Mouse (Mus musculus) CH12.LX (cell line): ENCODE results near the gene Olfr56. TPM values are rescaled to one million over a fixed set of nuclear protein-coding genes. Genes with fewer than 3 reads are reported as not detected.
"Not testable (repeated sequence)": the region's sequence is repeated elsewhere in the genome, so short reads cannot be mapped to it uniquely, and the experiment has no call there.

Experiments
- DNase-seq: peaks from one replicate; pipeline ENCODE4 v3.0.0-alpha.2; 2013; ENCODE audit errors: extremely low read depth
- H3K27ac ChIP-seq: 2 replicates; pipeline ENCODE4 v1.5.1; 2012; ENCODE audit warnings: low read depth, mild to moderate bottlenecking, control low read depth, moderate library complexity; ENCODE audit not compliant: insufficient read depth
- H3K27me3 ChIP-seq: replicated peaks from 2 replicates; pipeline ENCODE3; 2012; ENCODE audit warnings: inconsistent platforms
- H3K36me3 ChIP-seq, 2 experiments: replicated peaks in 1 of 2; 2 replicates each; pipeline versions ENCODE3 to v1.6.1; 2012; ENCODE audit warnings: inconsistent platforms in 1 of 2, low read length in 1 of 2, mild to moderate bottlenecking in 1 of 2, mixed read lengths in 1 of 2, moderate library complexity in 1 of 2; ENCODE audit not compliant: control insufficient read depth in 1 of 2, insufficient read depth in 1 of 2
- H3K4me1 ChIP-seq, 2 experiments: 2 replicates each; pipeline ENCODE4 v1.6.1; 2012; ENCODE audit warnings: inconsistent platforms in 1 of 2, moderate library complexity in 1 of 2; ENCODE audit not compliant: insufficient read depth in 2 of 2, control insufficient read depth in 1 of 2
- H3K4me2 ChIP-seq: 2 replicates; pipeline ENCODE4 v1.6.1; 2012; ENCODE audit warnings: low read depth, mild to moderate bottlenecking, control low read depth; ENCODE audit not compliant: poor library complexity, insufficient read depth, severe bottlenecking
- H3K4me3 ChIP-seq, 3 experiments: fragments of 150-350 bp in 1 of 3; sonication (generic) in 1 of 3; replicated peaks in 1 of 3; 2 replicates each; pipeline versions ENCODE3 to v1.5.1; 2011 to 2012; ENCODE audit warnings: low read depth in 2 of 3, low read length in 2 of 3, mild to moderate bottlenecking in 2 of 3, moderate library complexity in 2 of 3, control low read depth in 1 of 3, improper control_type of control experiment in 1 of 3, inconsistent platforms in 1 of 3, mixed read lengths in 1 of 3; ENCODE audit not compliant: poor library complexity in 1 of 3
- H3K79me2 ChIP-seq: replicated peaks from 2 replicates; pipeline ENCODE4 v1.6.1; 2012; ENCODE audit warnings: mild to moderate bottlenecking, moderate library complexity; ENCODE audit not compliant: control insufficient read depth, poor library complexity, insufficient read depth, severe bottlenecking; ENCODE audit errors: extremely low read depth
- H3K9ac ChIP-seq: 2 replicates; pipeline ENCODE4 v1.6.1; 2012; ENCODE audit warnings: low read depth, mild to moderate bottlenecking, control low read depth, moderate library complexity; ENCODE audit not compliant: insufficient read depth
- H3K9me3 ChIP-seq: replicated peaks from 2 replicates; pipeline ENCODE3; 2012; ENCODE audit warnings: low read length, inconsistent platforms, mixed read lengths
- dilution Hi-C: fragments of 300-500 bp; cut with MboI; formaldehyde crosslinking; loops from 2 replicates; pipeline ENCODE4 v1.14.3; 2020; ENCODE audit warnings: low sequenced_read_pairs; ENCODE audit not compliant: extremely low pct_unique_long_range_greater_than_20kb, extremely low pct_ligation_motif_present
- in situ Hi-C: fragments of 300-500 bp; cut with MboI; formaldehyde crosslinking; loops from 3 replicates; pipeline ENCODE4 v1.14.3; 2019; ENCODE audit warnings: low sequenced_read_pairs, low pct_ligation_motif_present, low pct_unique_long_range_greater_than_20kb, mixed read lengths
- polyA plus RNA-seq: library from polyadenylated mRNA; unstranded; fragments of >175 nt; gene quantifications from 2 replicates; pipeline ENCODE4 v1.2.1, GENCODE M21; 2012; ENCODE audit warnings: low read depth; ENCODE audit not compliant: insufficient read length
- total RNA-seq, 2 experiments: library from RNA; depleted of rRNA; stranded (reverse); fragments of 300-350 nt in 1 of 2; fragments of >200 nt in 1 of 2; gene quantifications; 2 replicates each; pipeline ENCODE4 v1.2.3; 2012 to 2014

The Olfr56 gene
- total and polyA plus RNA-seq, 3 experiments = not detected

- dilution Hi-C loops = not testable (repeated sequence)
These were observed 33.4 kb downstream of the Olfr56 start for GRCm38 (mm10) chr11:49012074-49012473.

GRCm38 (mm10) chr11:49050064-49050463, 71.4 kb downstream of the Olfr56 start:
- H3K79me2 ChIP-seq, H3K9ac ChIP-seq, H3K4me2 ChIP-seq, in situ Hi-C loops, H3K36me3 ChIP-seq, H3K4me3 ChIP-seq, H3K27me3 ChIP-seq, H3K9me3 ChIP-seq, H3K4me1 ChIP-seq, H3K27ac ChIP-seq, DNase-seq, dilution Hi-C loops: not testable (repeated sequence)

More at GRCm38 (mm10) chr11:49012074-49012473, 33.4 kb downstream of the Olfr56 start:
- in situ Hi-C loops, H3K4me1 ChIP-seq, H3K36me3 ChIP-seq, H3K9me3 ChIP-seq, H3K79me2 ChIP-seq, DNase-seq, H3K4me3 ChIP-seq, H3K4me2 ChIP-seq, H3K27me3 ChIP-seq, H3K27ac ChIP-seq, H3K9ac ChIP-seq: not testable (repeated sequence)

GRCm38 (mm10) chr11:49051093-49051891, 72.6 kb downstream of the Olfr56 start, which contains the start of gene 9930111J21Rik2:
Gene 9930111J21Rik2, minus strand, starts transcription at chr11:49051242.
- H3K4me2 ChIP-seq, H3K4me1 ChIP-seq, H3K27ac ChIP-seq, DNase-seq, H3K9me3 ChIP-seq, H3K27me3 ChIP-seq, H3K36me3 ChIP-seq, dilution Hi-C loops, H3K4me3 ChIP-seq, H3K9ac ChIP-seq, H3K79me2 ChIP-seq, in situ Hi-C loops: not testable (repeated sequence)

- H3K4me1 ChIP-seq, H3K4me2 ChIP-seq, H3K27me3 ChIP-seq, DNase-seq, H3K9ac ChIP-seq, H3K9me3 ChIP-seq, in situ Hi-C loops, H3K27ac ChIP-seq, H3K4me3 ChIP-seq, dilution Hi-C loops, H3K36me3 ChIP-seq, H3K79me2 ChIP-seq: not testable (repeated sequence)
These were observed 73.2 kb downstream of the Olfr56 start for GRCm38 (mm10) chr11:49051894-49052293.

- H3K9me3 ChIP-seq, H3K9ac ChIP-seq, dilution Hi-C loops, in situ Hi-C loops, H3K79me2 ChIP-seq, H3K4me3 ChIP-seq, H3K4me2 ChIP-seq, H3K4me1 ChIP-seq, H3K36me3 ChIP-seq, H3K27ac ChIP-seq, DNase-seq, H3K27me3 ChIP-seq: not testable (repeated sequence)
These were observed 81.4 kb downstream of the Olfr56 start for GRCm38 (mm10) chr11:49060061-49060460.

- H3K9me3 ChIP-seq, H3K4me3 ChIP-seq, H3K27ac ChIP-seq, dilution Hi-C loops, H3K4me1 ChIP-seq, H3K9ac ChIP-seq, DNase-seq, H3K36me3 ChIP-seq, H3K4me2 ChIP-seq, H3K79me2 ChIP-seq, in situ Hi-C loops, H3K27me3 ChIP-seq: not testable (repeated sequence)
These were observed 83.2 kb downstream of the Olfr56 start for GRCm38 (mm10) chr11:49061865-49062264.
